Mouse (Mus musculus) cerebellum, adult 2 months (tissue): ENCODE measurements at regions not wholly inside any gene's neighbourhood (a gene's known extent, or its start where the extent isn't known, plus 50 kb on each side); places are given as distances from the start of the nearest gene placed in this dataset.

Experiments used
- CTCF ChIP-seq: fragments of 200-500 bp; IDR thresholded peaks from 2 replicates; pipeline ENCODE4 v1.5.1; 2011; ENCODE audit warnings: low read depth, mild to moderate bottlenecking, control low read depth, low read length, moderate library complexity, borderline replicate concordance; ENCODE audit not compliant: insufficient read depth
- POLR2A ChIP-seq: fragments of 200-500 bp; IDR thresholded peaks from 2 replicates; pipeline ENCODE4 v1.6.1; 2011; ENCODE audit warnings: low read length, control low read depth, borderline replicate concordance; ENCODE audit not compliant: insufficient read depth

DNA sequence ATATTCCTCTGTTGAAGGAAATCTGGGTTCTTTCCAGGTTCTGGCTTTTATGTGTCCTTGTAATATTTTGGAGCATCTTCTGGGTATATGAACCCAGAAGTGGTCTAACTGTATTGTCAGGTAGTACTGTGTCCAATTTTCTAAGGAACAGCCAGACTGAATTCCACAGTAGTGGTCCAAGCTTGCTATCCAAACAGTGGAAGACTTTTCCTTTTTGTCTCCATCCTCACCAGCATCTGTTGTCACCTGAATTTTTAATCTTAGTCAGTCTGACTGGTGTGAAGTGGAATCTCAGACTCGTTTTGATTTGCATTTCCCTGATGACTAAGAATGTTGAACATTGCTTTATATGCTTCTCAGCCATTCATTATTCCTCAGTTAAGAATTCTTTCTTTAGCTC is 114.8 kb upstream of the Adcyap1 start:
- TF ChIP-seq CTCF, result no peak
- TF ChIP-seq POLR2A, result no peak
